Comparison of ENCODE assay signal across 8 mouse cellular contexts in genomic region chr11:97842001-97842400, GRCm38 (mm10). TPM values are rescaled to one million over a fixed set of nuclear protein-coding genes. Genes with fewer than 3 reads are reported as not detected.
DNase-seq lines count a peak whose midpoint lies in the region; ATAC-seq and TF ChIP-seq lines count a peak whose summit lies in the region.

No protein-coding gene starts in this region.

- no peak for TF ChIP-seq EP300 in lung, postnatal 0 days (IDR thresholded peaks at IDR 0.05)

- no peaks in the 10 kb centered on the region for H3K27me3 ChIP-seq in lung, embryonic 14.5 days (ENCODE audit: insufficient read depth, low read length)
- H3K27me3 ChIP-seq in lung, postnatal 0 days (replicated peaks; ENCODE audit: insufficient read depth, low read length): no peaks in the 10 kb centered on the region
- H3K27me3 ChIP-seq in hindbrain, embryonic 16.5 days (replicated peaks; ENCODE audit: control insufficient read depth, insufficient read depth, low read length): no peaks in the 10 kb centered on the region
- no peaks in the 10 kb centered on the region for H3K27me3 ChIP-seq in neural tube, embryonic 14.5 days (ENCODE audit: control insufficient read depth, insufficient read depth, low read length)

- peak overlapping the region; percentile 45; the same call in 1 of the 2 replicates for H3K4me3 ChIP-seq in lung, embryonic 14.5 days (ENCODE audit: low read depth, low read length)
- H3K4me3 ChIP-seq in lung, postnatal 0 days (ENCODE audit: low read depth, low read length): no peak overlapping the region
- H3K4me3 ChIP-seq in hindbrain, embryonic 16.5 days (ENCODE audit: low read length): peak overlapping the region; percentile 57
- H3K4me3 ChIP-seq in neural tube, embryonic 14.5 days (ENCODE audit: low read depth, low read length): peak overlapping the region; percentile 36

- no peak for ATAC-seq in lung, embryonic 14.5 days (ENCODE audit: insufficient read depth)
- no peak for ATAC-seq in lung, postnatal 0 days
- 0 out of 2 replicates have a peak, but pooled peaks have one; percentile 31 for ATAC-seq in hindbrain, embryonic 16.5 days
- ATAC-seq in neural tube, embryonic 14.5 days (ENCODE audit: low read depth): no peak

- no peaks in the 10 kb centered on the region for H3K4me1 ChIP-seq in lung, embryonic 14.5 days (ENCODE audit: insufficient read depth)
- H3K4me1 ChIP-seq in lung, postnatal 0 days (ENCODE audit: insufficient read depth, low read depth, low read length): no peaks in the 10 kb centered on the region
- peaks cover 11% of the 10 kb centered on the region for H3K4me1 ChIP-seq in hindbrain, embryonic 16.5 days (ENCODE audit: control insufficient read depth, insufficient read depth, low read depth, low read length)
- peaks cover 7% of the 10 kb centered on the region for H3K4me1 ChIP-seq in neural tube, embryonic 14.5 days (ENCODE audit: control insufficient read depth, insufficient read depth, low read length)

- H3K9ac ChIP-seq in lung, embryonic 14.5 days: no peak overlapping the region
- no peak overlapping the region for H3K9ac ChIP-seq in lung, postnatal 0 days (replicated peaks; ENCODE audit: low read depth)
- peak overlapping the region; percentile 59 for H3K9ac ChIP-seq in hindbrain, embryonic 16.5 days (ENCODE audit: low read depth, low read length)
- H3K9ac ChIP-seq in neural tube, embryonic 14.5 days (replicated peaks; ENCODE audit: low read depth, low read length): peak overlapping the region; percentile 48

- H3K36me3 ChIP-seq in lung, embryonic 14.5 days (ENCODE audit: insufficient read depth): peaks cover 19% of the 10 kb centered on the region
- peaks cover 5% of the 10 kb centered on the region; the same call in 1 of the 2 replicates for H3K36me3 ChIP-seq in lung, postnatal 0 days (ENCODE audit: insufficient read depth, low read length)
- peaks cover 5% of the 10 kb centered on the region for H3K36me3 ChIP-seq in hindbrain, embryonic 16.5 days (ENCODE audit: control insufficient read depth, insufficient read depth, low read length)
- H3K36me3 ChIP-seq in neural tube, embryonic 14.5 days (ENCODE audit: control insufficient read depth, insufficient read depth, low read length): peaks cover 3% of the 10 kb centered on the region; the same call in 1 of the 2 replicates

- H3K9me3 ChIP-seq in lung, embryonic 14.5 days (ENCODE audit: low read depth, low read length): no peaks in the 10 kb centered on the region
- H3K9me3 ChIP-seq in lung, postnatal 0 days (ENCODE audit: low read length): no peaks in the 10 kb centered on the region
- H3K9me3 ChIP-seq in hindbrain, embryonic 16.5 days (ENCODE audit: control insufficient read depth, low read length): no peaks in the 10 kb centered on the region
- H3K9me3 ChIP-seq in neural tube, embryonic 14.5 days (ENCODE audit: control insufficient read depth, low read length): no peaks in the 10 kb centered on the region

- intact Hi-C loops in left cerebral cortex, postnatal 4 days (cut with DNase I): no loop called here

- peak; percentile 41 for DNase-seq in lung, embryonic 14.5 days
- no peak for DNase-seq in lung, postnatal 0 days (ENCODE audit: low spot score)
- peak; percentile 37 for DNase-seq in embryo, embryonic 9.5 days (ENCODE audit: extremely low spot score)
- no peak for DNase-seq in layer of hippocampus, adult 9-11 months
- DNase-seq in spleen, postnatal 14 days (ENCODE audit: low spot score in 2 of 2): no peak
- no peak for DNase-seq in left cerebral cortex, postnatal 4 days

- WGBS in lung, embryonic 14.5 days: 49% methylated on average over 4 of the region's 4 CpGs
- WGBS in lung, postnatal 0 days: 54% methylated on average over 4 of the region's 4 CpGs
- WGBS in hindbrain, embryonic 16.5 days: 15% methylated on average over 4 of the region's 4 CpGs
- 28% methylated on average over 4 of the region's 4 CpGs for WGBS in neural tube, embryonic 14.5 days

- peak overlapping the region; percentile 74 for H3K4me2 ChIP-seq in lung, embryonic 14.5 days
- H3K4me2 ChIP-seq in lung, postnatal 0 days (replicated peaks; ENCODE audit: low read depth, low read length): no peak overlapping the region
- peak overlapping the region; percentile 76 for H3K4me2 ChIP-seq in hindbrain, embryonic 16.5 days (ENCODE audit: low read length)
- peak overlapping the region; percentile 73 for H3K4me2 ChIP-seq in neural tube, embryonic 14.5 days (ENCODE audit: low read depth, low read length)

- peak; percentile 9; the same call in 1 of the 2 replicates for TF ChIP-seq CTCF in lung, embryonic 14.5 days (IDR thresholded peaks at IDR 0.05; ENCODE audit: low read depth)
- TF ChIP-seq CTCF in lung, postnatal 0 days (IDR thresholded peaks at IDR 0.05): no peak

- no peak overlapping the region for H3K27ac ChIP-seq in lung, embryonic 14.5 days (ENCODE audit: low read depth)
- no peak overlapping the region for H3K27ac ChIP-seq in lung, postnatal 0 days (ENCODE audit: low read length)
- peak overlapping the region; percentile 93 for H3K27ac ChIP-seq in hindbrain, embryonic 16.5 days (ENCODE audit: low read depth, low read length)
- H3K27ac ChIP-seq in neural tube, embryonic 14.5 days (ENCODE audit: low read depth, low read length): peak overlapping the region; percentile 13

RNA-seq across cellular contexts. Expression of gene B230217C12Rik, which starts 1.4 kb away (rescaled TPM):
- polyA plus RNA-seq in lung, embryonic 14.5 days (2014; fragmentation: Nextera tagmentation; extraction: Ambion mirVana): 6.1 and 6.8 TPM in 2 replicates
- 1.3 and 1.5 TPM in 2 replicates for polyA plus RNA-seq in lung, postnatal 0 days (2015; fragmentation: Nextera tagmentation; extraction: Ambion mirVana)
- polyA plus RNA-seq in hindbrain, embryonic 16.5 days (2015; fragmentation: Nextera tagmentation; extraction: Ambion mirVana): 38.2 and 40.7 TPM in 2 replicates
- polyA plus RNA-seq in neural tube, embryonic 14.5 days (2014; fragmentation: Nextera tagmentation; extraction: Ambion mirVana): 39.8 and 53.5 TPM in 2 replicates
- 10 to 100 TPM; 27.1 to 29.0 TPM for total RNA-seq in left cerebral cortex, postnatal 4 days (2021)

RNA-seq across cellular contexts. Expression of gene Fbxo47, which starts 42.0 kb away (rescaled TPM):
- 0.84 and 0.85 TPM in 2 replicates for polyA plus RNA-seq in lung, embryonic 14.5 days (2014; fragmentation: Nextera tagmentation; extraction: Ambion mirVana)
- 0.08 and 0.29 TPM in 2 replicates for polyA plus RNA-seq in lung, postnatal 0 days (2015; fragmentation: Nextera tagmentation; extraction: Ambion mirVana)
- polyA plus RNA-seq in hindbrain, embryonic 16.5 days (2015; fragmentation: Nextera tagmentation; extraction: Ambion mirVana): 0.34 and 0.43 TPM in 2 replicates
- 0.63 and 1.5 TPM in 2 replicates for polyA plus RNA-seq in neural tube, embryonic 14.5 days (2014; fragmentation: Nextera tagmentation; extraction: Ambion mirVana)
- total RNA-seq in left cerebral cortex, postnatal 4 days (2021): under 1 TPM; 0.46 to 0.74 TPM

RNA-seq across cellular contexts. Expression of gene Lasp1, which starts 43.2 kb away (rescaled TPM):
- 110 and 123 TPM in 2 replicates for polyA plus RNA-seq in lung, embryonic 14.5 days (2014; fragmentation: Nextera tagmentation; extraction: Ambion mirVana)
- polyA plus RNA-seq in lung, postnatal 0 days (2015; fragmentation: Nextera tagmentation; extraction: Ambion mirVana): 96.4 and 107 TPM in 2 replicates
- 176 and 191 TPM in 2 replicates for polyA plus RNA-seq in hindbrain, embryonic 16.5 days (2015; fragmentation: Nextera tagmentation; extraction: Ambion mirVana)
- polyA plus RNA-seq in neural tube, embryonic 14.5 days (2014; fragmentation: Nextera tagmentation; extraction: Ambion mirVana): 82.9 and 99.8 TPM in 2 replicates
- total RNA-seq in left cerebral cortex, postnatal 4 days (2021): 100 to 1,000 TPM; 190 to 199 TPM

RNA-seq across cellular contexts. Expression of gene Rpl23, which starts 59.8 kb away (rescaled TPM):
- 663 and 721 TPM in 2 replicates for polyA plus RNA-seq in lung, embryonic 14.5 days (2014; fragmentation: Nextera tagmentation; extraction: Ambion mirVana)
- 464 and 478 TPM in 2 replicates for polyA plus RNA-seq in lung, postnatal 0 days (2015; fragmentation: Nextera tagmentation; extraction: Ambion mirVana)
- polyA plus RNA-seq in hindbrain, embryonic 16.5 days (2015; fragmentation: Nextera tagmentation; extraction: Ambion mirVana): 252 and 268 TPM in 2 replicates
- polyA plus RNA-seq in neural tube, embryonic 14.5 days (2014; fragmentation: Nextera tagmentation; extraction: Ambion mirVana): 347 and 366 TPM in 2 replicates
- total RNA-seq in left cerebral cortex, postnatal 4 days (2021): 100 to 1,000 TPM; 614 to 660 TPM

Comparison
In these comparisons a context has a peak if more than half of its experiments do, and no peak if none do; other contexts are left out.
1. DNase-seq: peak in lung, embryonic 14.5 days (single experiment) and embryo, embryonic 9.5 days (single experiment); none in lung, postnatal 0 days (single experiment), layer of hippocampus, adult 9-11 months (single experiment), spleen, postnatal 14 days (0 of 2) and left cerebral cortex, postnatal 4 days (single experiment).
2. H3K27ac ChIP-seq: peak in hindbrain, embryonic 16.5 days (single experiment) and neural tube, embryonic 14.5 days (single experiment); none in lung, embryonic 14.5 days (single experiment) and lung, postnatal 0 days (single experiment).
3. H3K9ac ChIP-seq: peak in hindbrain, embryonic 16.5 days (single experiment) and neural tube, embryonic 14.5 days (single experiment); none in lung, embryonic 14.5 days (single experiment) and lung, postnatal 0 days (single experiment).